Mouse (Mus musculus) midbrain, embryonic 11.5 days (tissue): ENCODE measurements around the gene Tex101. TPM values are rescaled to one million over a fixed set of nuclear protein-coding genes. Genes with fewer than 3 reads are reported as not detected.
"Not testable (repeated sequence)": the region's sequence is repeated elsewhere in the genome, so short reads cannot be mapped to it uniquely, and the experiment has no call there.

Experiments
- ATAC-seq: fragments of 200-750 bp; cut with Nextera tagmentation; 2 replicates; pipeline ENCODE4 v1.8.0; 2017; ENCODE audit warnings: moderate TSS enrichment, moderate library complexity; ENCODE audit not compliant: low FRiP score
- DNase-seq: peaks from one replicate; pipeline ENCODE4 v3.0.0; 2015; ENCODE audit warnings: low spot score; ENCODE audit errors: missing footprints
- H3K27ac ChIP-seq: fragments of 300-500 bp; sonication (generic); 2 replicates; pipeline ENCODE4 v1.5.1; 2014; ENCODE audit warnings: low read depth, low read length
- H3K27me3 ChIP-seq: fragments of 300-500 bp; sonication (generic); 2 replicates; pipeline ENCODE4 v1.6.1; 2014; ENCODE audit warnings: mild to moderate bottlenecking, low read length, moderate library complexity, mixed read lengths; ENCODE audit not compliant: control insufficient read depth, insufficient read depth
- H3K36me3 ChIP-seq: fragments of 300-500 bp; sonication (generic); 2 replicates; pipeline ENCODE4 v1.6.1; 2014; ENCODE audit warnings: mild to moderate bottlenecking, low read length, moderate library complexity, mixed read lengths; ENCODE audit not compliant: control insufficient read depth, insufficient read depth
- H3K4me1 ChIP-seq: fragments of 300-500 bp; sonication (generic); 2 replicates; pipeline ENCODE4 v1.6.1; 2014; ENCODE audit warnings: low read length; ENCODE audit not compliant: control insufficient read depth, insufficient read depth
- H3K4me2 ChIP-seq: fragments of 300-500 bp; sonication (generic); 2 replicates; pipeline ENCODE4 v1.6.1; 2014; ENCODE audit warnings: mild to moderate bottlenecking, moderate library complexity
- H3K4me3 ChIP-seq: fragments of 300-500 bp; sonication (generic); 2 replicates; pipeline ENCODE4 v1.5.1; 2014; ENCODE audit warnings: low read depth, low read length
- H3K9ac ChIP-seq: fragments of 300-500 bp; sonication (generic); 2 replicates; pipeline ENCODE4 v1.6.1; 2014; ENCODE audit warnings: low read length
- H3K9me3 ChIP-seq: fragments of 300-500 bp; sonication (generic); 2 replicates; pipeline ENCODE4 v1.6.1; 2016; ENCODE audit warnings: low read length; ENCODE audit not compliant: control insufficient read depth
- WGBS: fragments of 180-500 bp; shearing (Covaris S2); extraction: QIAGEN DNeasy Blood & Tissue Kit; methylation state at CpG from one replicate; pipeline ENCODE4 v1.1.7; 2014; 5-methylcytosine and 5-hydroxymethylcytosine counted together
- polyA plus RNA-seq: library from polyadenylated mRNA; unstranded; fragments of >200 nt; fragmentation: Nextera tagmentation; extraction: Ambion mirVana; gene quantifications from 2 replicates; pipeline ENCODE4 v1.2.1, GENCODE M21; 2014

Gene Tex101
- polyA plus RNA-seq = not detected in 2 replicates

GRCm38 (mm10) chr7:24676575-24676974, at the start of gene Tex101:
Gene Tex101 (minus strand): TSS chr7:24676675.
- no peak for DNase-seq
- ATAC-seq = no peak
- H3K27ac ChIP-seq = no peak within 1 kb of the TSS
- H3K9me3 ChIP-seq = no peaks in the 10 kb centered on the region
- H3K36me3 ChIP-seq = no peaks in the 10 kb centered on the region
- no peaks in the 10 kb centered on the region for H3K27me3 ChIP-seq
- H3K4me1 ChIP-seq = no peaks in the 10 kb centered on the region
- H3K4me3 ChIP-seq = no peak within 1 kb of the TSS
- H3K9ac ChIP-seq = no peak within 1 kb of the TSS
- WGBS = 93% methylated on average over 9 of the region's 9 CpGs
- H3K4me2 ChIP-seq = no peak within 1 kb of the TSS

- ATAC-seq = no peak
- H3K4me2 ChIP-seq = no peak overlapping the region
- H3K27ac ChIP-seq = no peak overlapping the region
- H3K9me3 ChIP-seq = no peaks in the 10 kb centered on the region
- WGBS = 82% methylated on average over 6 of the region's 6 CpGs
- DNase-seq = no peak
- H3K4me1 ChIP-seq = no peaks in the 10 kb centered on the region
- H3K36me3 ChIP-seq = no peaks in the 10 kb centered on the region
- no peak overlapping the region for H3K9ac ChIP-seq
- no peak overlapping the region for H3K4me3 ChIP-seq
- H3K27me3 ChIP-seq = no peaks in the 10 kb centered on the region
These were observed 38.6 kb upstream of the Tex101 start for GRCm38 (mm10) chr7:24715039-24715438.

DNA sequence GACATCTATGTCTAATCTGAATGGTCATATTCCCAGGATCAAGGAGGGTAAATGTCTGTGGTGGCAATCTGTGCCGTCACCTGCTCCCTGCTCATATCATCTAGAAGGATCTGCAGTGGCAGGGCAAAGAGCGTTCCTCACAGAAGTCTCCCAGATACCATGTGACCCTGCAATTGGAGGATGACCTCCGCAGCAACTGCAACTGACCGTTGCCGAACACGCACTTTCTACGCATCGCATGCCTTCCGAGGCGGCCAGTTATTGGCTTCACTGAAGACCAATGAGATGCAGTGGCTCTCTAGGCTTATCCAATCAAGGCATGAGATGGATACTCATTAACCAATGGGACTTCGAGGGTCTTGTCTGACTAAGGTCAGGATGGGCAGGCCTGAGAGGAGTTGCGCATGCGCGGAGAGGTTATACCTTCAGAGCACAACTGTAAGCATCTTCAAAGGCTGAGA, 32.4 kb upstream of the Tex101 start, which contains the start of gene BC049730:
TSS of gene BC049730 (plus strand) at position 411 of the 461 bp plus-strand sequence.
- Histone ChIP-seq H3K36me3 (no peaks in the 10 kb centered on the region), H3K9me3 (no peaks in the 10 kb centered on the region), H3K27ac (no peak within 1 kb of the TSS), H3K27me3 (no peaks in the 10 kb centered on the region), H3K4me2 (no peak within 1 kb of the TSS), H3K4me1 (no peaks in the 10 kb centered on the region), H3K9ac (no peak within 1 kb of the TSS), H3K4me3 (no peak within 1 kb of the TSS)
- DNase-seq = no peak
- no peak for ATAC-seq
- 94% methylated on average over 14 of the region's 14 CpGs for WGBS

- not testable (repeated sequence) for H3K9me3 ChIP-seq
These were observed 26.4 kb upstream of the Tex101 start for GRCm38 (mm10) chr7:24702841-24703240.

GRCm38 (mm10) chr7:24697891-24698290, 21.4 kb upstream of the Tex101 start:
- H3K27ac ChIP-seq, ATAC-seq, H3K9me3 ChIP-seq, H3K36me3 ChIP-seq, H3K4me1 ChIP-seq, DNase-seq, H3K4me2 ChIP-seq, H3K9ac ChIP-seq, H3K4me3 ChIP-seq, H3K27me3 ChIP-seq: not testable (repeated sequence)
- WGBS = 96% methylated on average over 4 of the region's 4 CpGs

More at GRCm38 (mm10) chr7:24702841-24703240, 26.4 kb upstream of the Tex101 start:
- not testable (repeated sequence) for H3K4me2 ChIP-seq, H3K27me3 ChIP-seq, ATAC-seq, H3K9ac ChIP-seq, H3K4me3 ChIP-seq, H3K4me1 ChIP-seq, H3K36me3 ChIP-seq, H3K27ac ChIP-seq, DNase-seq
- WGBS = 86% methylated on average over 9 of the region's 9 CpGs

DNA sequence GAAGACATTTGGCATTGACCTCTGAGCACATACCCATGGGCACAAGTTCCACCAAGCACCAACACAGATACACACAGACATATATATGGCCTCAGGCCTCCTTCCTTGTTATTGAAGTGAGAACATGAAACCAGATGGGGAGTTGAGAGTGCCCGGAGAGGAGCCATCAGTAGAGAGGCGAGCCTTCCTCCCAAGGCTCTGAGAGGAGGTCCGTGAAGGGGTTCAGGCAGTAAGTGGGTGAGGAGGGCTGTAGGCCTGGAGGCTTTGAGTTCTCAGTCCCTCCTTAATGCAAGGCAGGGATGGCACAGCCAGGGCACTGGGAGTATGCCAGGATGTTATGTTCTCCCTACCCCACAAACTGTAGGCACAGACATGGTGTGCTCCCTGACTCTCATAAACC, 16.2 kb upstream of the Tex101 start:
- not testable (repeated sequence) for ATAC-seq, H3K4me2 ChIP-seq, H3K4me3 ChIP-seq, DNase-seq, H3K36me3 ChIP-seq, H3K4me1 ChIP-seq, H3K9me3 ChIP-seq, H3K9ac ChIP-seq, H3K27me3 ChIP-seq, H3K27ac ChIP-seq
- 81% methylated on average over 3 of the region's 3 CpGs for WGBS

DNA sequence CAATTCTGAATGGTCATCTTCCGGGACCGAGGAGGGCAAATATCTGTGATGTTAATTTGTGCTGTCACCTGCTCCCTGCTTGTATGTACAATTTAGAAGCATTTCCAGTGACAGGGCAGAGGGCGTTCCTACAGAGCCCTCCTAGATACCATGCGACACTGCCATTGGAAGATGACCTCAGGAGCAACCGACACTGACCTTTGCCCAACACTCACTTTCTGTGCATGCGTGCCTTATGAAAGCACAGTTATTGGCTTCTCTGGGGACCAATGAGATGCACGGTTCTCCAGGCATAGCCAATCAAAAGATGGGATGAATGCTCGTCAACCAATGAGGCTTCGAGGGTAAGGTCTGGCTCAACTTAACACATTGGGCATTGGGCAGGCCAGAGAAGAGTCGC, 11.0 kb upstream of the Tex101 start:
- H3K27me3 ChIP-seq, H3K9ac ChIP-seq, H3K9me3 ChIP-seq, H3K36me3 ChIP-seq, DNase-seq, H3K4me2 ChIP-seq, H3K27ac ChIP-seq, H3K4me3 ChIP-seq, H3K4me1 ChIP-seq, ATAC-seq: not testable (repeated sequence)
- 90% methylated on average over 10 of the region's 10 CpGs for WGBS

- not testable (repeated sequence) for H3K27me3 ChIP-seq, H3K36me3 ChIP-seq, H3K9me3 ChIP-seq, H3K27ac ChIP-seq, ATAC-seq, DNase-seq, H3K4me3 ChIP-seq, H3K4me1 ChIP-seq, H3K4me2 ChIP-seq, H3K9ac ChIP-seq
- 83% methylated on average over 7 of the region's 7 CpGs for WGBS
These were observed 7.6 kb upstream of the Tex101 start for GRCm38 (mm10) chr7:24684121-24684520.

DNA sequence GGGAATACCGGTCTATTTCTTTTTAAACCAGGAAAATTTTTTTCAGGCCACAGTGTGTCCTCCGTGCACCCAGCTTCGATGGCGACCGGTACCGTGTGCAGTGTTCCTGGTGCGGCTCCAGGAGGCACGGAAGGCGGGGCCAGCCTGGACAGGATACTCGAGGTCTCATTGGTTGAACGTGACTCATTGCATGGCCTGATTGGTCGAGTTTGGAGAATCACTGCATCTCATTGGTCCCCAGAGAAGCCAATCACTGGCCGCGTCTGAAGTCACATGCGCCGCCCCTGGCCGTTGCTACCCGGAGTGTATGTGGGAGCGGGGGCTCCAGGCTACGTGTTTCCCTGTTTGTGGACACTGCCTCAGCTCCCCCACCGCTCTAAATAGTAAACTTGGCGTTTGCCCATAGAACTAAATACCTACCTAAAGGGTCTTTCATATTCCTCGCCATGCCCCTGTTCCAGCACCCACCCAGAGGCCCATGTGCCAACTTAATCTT, 4.5 kb downstream of the Tex101 start:
- DNase-seq = no peak
- Histone ChIP-seq H3K27ac (no peak overlapping the region), H3K9ac (no peak overlapping the region), H3K4me3 (no peak overlapping the region), H3K27me3 (no peaks in the 10 kb centered on the region), H3K9me3 (no peaks in the 10 kb centered on the region), H3K36me3 (no peaks in the 10 kb centered on the region), H3K4me2 (no peak overlapping the region), H3K4me1 (no peaks in the 10 kb centered on the region)
- no peak for ATAC-seq
- 92% methylated on average over 23 of the region's 23 CpGs for WGBS
